Mouse (Mus musculus): ENCODE data around the gene Klf7.

DNA sequence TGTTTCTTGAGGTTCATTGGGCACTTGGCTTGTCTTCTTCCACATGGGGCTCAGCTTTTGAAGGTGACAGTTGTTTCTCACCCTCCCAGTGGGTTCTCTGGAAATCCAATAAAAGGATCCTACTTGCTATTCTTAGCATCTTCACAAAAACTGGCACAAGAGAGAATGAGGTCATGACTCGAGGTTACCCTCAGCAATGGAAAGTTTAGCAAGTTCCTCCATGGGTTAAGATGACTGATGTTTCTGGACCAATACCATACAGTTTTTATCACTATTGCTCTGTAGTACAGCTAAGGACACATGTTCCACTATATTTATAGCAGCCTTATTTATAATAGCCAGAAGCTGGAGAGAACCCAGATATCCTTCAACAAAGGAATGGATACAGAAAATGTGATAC, 12.4 kb upstream of the Klf7 start:
- TF ChIP-seq CTCF (IDR thresholded peaks at IDR 0.05 in 2 of 3, conservative IDR thresholded peaks at IDR 0.05 in 1 of 3; ENCODE audit: control insufficient read depth in 1 of 3, insufficient read depth in 1 of 3, low read depth in 2 of 3, low read length in 3 of 3, poor library complexity in 1 of 3, severe bottlenecking in 1 of 3) (no peak), POLR2AphosphoS2 (IDR thresholded peaks at IDR 0.05; ENCODE audit: low read length) (no peak), POLR2A (IDR thresholded peaks at IDR 0.05; ENCODE audit: control insufficient read depth in 1 of 2, insufficient read depth in 1 of 2, low read depth in 1 of 2, low read length in 2 of 2, poor library complexity in 1 of 2) (no peak), MAX (IDR thresholded peaks at IDR 0.05; ENCODE audit: low read length) (no peak), GATA1 (IDR thresholded peaks at IDR 0.05; ENCODE audit: low read depth, low read length) (no peak), SMC3 (IDR thresholded peaks at IDR 0.05; ENCODE audit: low read depth, low read length) (no peak), POLR2AphosphoS5 (IDR thresholded peaks at IDR 0.05; ENCODE audit: borderline replicate concordance, low read depth, low read length) (no peak), MYC (IDR thresholded peaks at IDR 0.05; ENCODE audit: low read depth, low read length) (no peak), KAT2A (conservative IDR thresholded peaks at IDR 0.05; ENCODE audit: low read depth, low read length) (no peak), ZKSCAN1 (IDR thresholded peaks at IDR 0.05; ENCODE audit: low read depth, low read length) (no peak), UBTF (IDR thresholded peaks at IDR 0.05; ENCODE audit: borderline replicate concordance, insufficient read depth, low read depth, low read length) (no peak)

All from MEL (cell line).